Mouse (Mus musculus) megakaryocyte, embryonic 14.5 days (primary cell): ENCODE measurements around the gene Bcl3.

Source experiments
- FLI1 ChIP-seq: IDR thresholded peaks from 2 replicates; pipeline ENCODE4 v1.6.1; 2012; ENCODE audit warnings: low read length, inconsistent platforms, mixed read lengths
- GATA1 ChIP-seq: IDR thresholded peaks from 3 replicates; pipeline ENCODE4 v1.6.1; 2012; ENCODE audit warnings: mixed read lengths, low read length, inconsistent platforms, borderline replicate concordance

GRCm38 (mm10) chr7:19783630-19784029, 38.9 kb downstream of the Bcl3 start:
- TF ChIP-seq FLI1 = no peak
- no peak for TF ChIP-seq GATA1
